Mouse (Mus musculus): Measurements from ENCODE around the gene Farp1. TPM values are rescaled to one million over a fixed set of nuclear protein-coding genes. Genes with fewer than 3 reads are reported as not detected.

Gene Farp1
- polyA plus RNA-seq, 1 experiment from 2014 or later, result 25.0 TPM

DNA sequence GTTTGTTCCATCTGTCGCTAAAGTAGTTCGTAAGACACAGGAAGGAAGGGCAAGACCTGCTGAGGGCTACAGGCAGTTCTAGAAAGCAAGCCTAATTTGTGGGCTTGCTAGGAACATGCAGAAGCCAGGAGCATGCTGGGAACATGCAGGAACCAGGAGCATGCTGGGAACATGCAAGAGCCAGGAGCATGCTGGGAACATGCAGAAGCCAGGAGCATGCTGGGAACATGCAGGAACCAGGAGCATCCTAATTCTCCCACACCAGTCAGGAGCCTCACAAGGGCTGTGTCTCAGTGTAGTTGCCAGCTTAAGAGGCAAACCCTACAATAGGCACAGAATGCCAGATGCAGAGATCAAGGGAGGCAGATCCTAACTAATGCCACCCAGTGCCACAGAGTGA is 291.4 kb downstream of the Farp1 start:
- 73% methylated on average over 2 of the region's 2 CpGs for WGBS
- no peak overlapping the region for H3K4me3 ChIP-seq
- no peaks in the 10 kb centered on the region for H3K36me3 ChIP-seq
- no peaks in the 10 kb centered on the region for H3K9me3 ChIP-seq
- no peak for ATAC-seq (ENCODE audit: borderline replicate concordance, extremely low read depth, low FRiP score, low TSS enrichment)
- H3K4me2 ChIP-seq, result no peak overlapping the region
- no peaks in the 10 kb centered on the region for H3K27me3 ChIP-seq
- no peak overlapping the region for H3K27ac ChIP-seq
- no peak overlapping the region for H3K9ac ChIP-seq
- H3K4me1 ChIP-seq, result peaks cover 4% of the 10 kb centered on the region; the same call in 1 of the 2 replicates

DNA sequence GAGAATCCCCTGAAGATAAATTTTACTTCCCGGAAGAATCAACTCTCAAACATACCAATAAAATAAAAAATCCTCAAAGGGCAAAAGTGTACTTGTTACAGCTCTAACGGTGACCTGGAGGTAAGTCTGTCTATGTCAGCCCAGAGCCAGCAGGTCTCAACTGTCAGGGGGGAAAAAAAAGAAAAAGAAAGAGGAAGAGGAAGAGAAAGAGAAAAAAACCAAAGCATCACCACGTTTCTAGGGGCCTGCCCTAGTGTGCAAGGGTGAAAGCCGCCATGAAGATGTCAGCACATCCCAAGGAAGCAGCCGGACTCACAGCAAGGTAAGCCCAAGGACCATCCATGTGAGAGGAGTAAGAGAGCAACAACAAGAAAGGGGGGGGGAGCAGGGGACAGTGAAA is 293.9 kb downstream of the Farp1 start:
- WGBS, result 75% methylated on average over 5 of the region's 5 CpGs
- peaks cover 4% of the 10 kb centered on the region; the same call in 1 of the 2 replicates for H3K4me1 ChIP-seq
- no peak for ATAC-seq (ENCODE audit: borderline replicate concordance, extremely low read depth, low FRiP score, low TSS enrichment)
- H3K36me3 ChIP-seq, result no peaks in the 10 kb centered on the region
- H3K4me2 ChIP-seq, result no peak overlapping the region
- no peaks in the 10 kb centered on the region for H3K27me3 ChIP-seq
- H3K9ac ChIP-seq, result no peak overlapping the region
- no peaks in the 10 kb centered on the region for H3K9me3 ChIP-seq
- H3K27ac ChIP-seq, result no peak overlapping the region
- no peak overlapping the region for H3K4me3 ChIP-seq

- Histone ChIP-seq H3K27me3 (no peaks in the 10 kb centered on the region), H3K4me3 (no peak overlapping the region), H3K27ac (no peak overlapping the region), H3K4me2 (no peak overlapping the region), H3K36me3 (0 out of 2 replicates have a peak, but pooled peaks cover 2% of the 10 kb centered on the region), H3K9me3 (no peaks in the 10 kb centered on the region), H3K4me1 (peaks cover 4% of the 10 kb centered on the region; the same call in 1 of the 2 replicates), H3K9ac (no peak overlapping the region)
- ATAC-seq (ENCODE audit: borderline replicate concordance, extremely low read depth, low FRiP score, low TSS enrichment), result no peak
- WGBS, result 68% methylated on average over 5 of the region's 5 CpGs
Measured at GRCm38 (mm10) chr14:121329401-121330089, 294.5 kb downstream of the Farp1 start.

GRCm38 (mm10) chr14:121330090-121330408 is 295.0 kb downstream of the Farp1 start:
- H3K4me2 ChIP-seq, result no peak overlapping the region
- no peak overlapping the region for H3K9ac ChIP-seq
- H3K9me3 ChIP-seq, result no peaks in the 10 kb centered on the region
- H3K27me3 ChIP-seq, result no peaks in the 10 kb centered on the region
- no peak for ATAC-seq (ENCODE audit: borderline replicate concordance, extremely low read depth, low FRiP score, low TSS enrichment)
- H3K36me3 ChIP-seq, result 0 out of 2 replicates have a peak, but pooled peaks cover 5% of the 10 kb centered on the region
- no peak overlapping the region for H3K27ac ChIP-seq
- 76% methylated on average over 3 of the region's 3 CpGs for WGBS
- peaks cover 4% of the 10 kb centered on the region; the same call in 1 of the 2 replicates for H3K4me1 ChIP-seq
- no peak overlapping the region for H3K4me3 ChIP-seq

Other genes with a start within 250 kb of the Farp1 start
- 88.7 and 89.8 TPM in 2 replicates for gene Ipo5, start 124.0 kb upstream of the Farp1 start, polyA plus RNA-seq (2015; fragmentation: Nextera tagmentation; extraction: Ambion mirVana)

Data from lung, embryonic 15.5 days (tissue).